Mouse (Mus musculus): ENCODE data around the gene Copa. TPM values are rescaled to one million over a fixed set of nuclear protein-coding genes. Genes with fewer than 3 reads are reported as not detected.

Copa gene
- 100 to 1,000 TPM; 146 to 147 TPM for total RNA-seq (2021)
- long read RNA-seq, experiment 1, full-length matches to known transcripts, result 77 of 115 reads
- long read RNA-seq, experiment 1, partial matches to known transcripts, result 21 of 115 reads
- long read RNA-seq, experiment 1, other reads (novel, unspliced or antisense), result 17 of 115 reads
- long read RNA-seq, experiment 2, full-length matches to known transcripts, result 102 of 140 reads
- long read RNA-seq, experiment 2, partial matches to known transcripts, result 27 of 140 reads
- long read RNA-seq, experiment 2, other reads (novel, unspliced or antisense), result 11 of 140 reads

DNA sequence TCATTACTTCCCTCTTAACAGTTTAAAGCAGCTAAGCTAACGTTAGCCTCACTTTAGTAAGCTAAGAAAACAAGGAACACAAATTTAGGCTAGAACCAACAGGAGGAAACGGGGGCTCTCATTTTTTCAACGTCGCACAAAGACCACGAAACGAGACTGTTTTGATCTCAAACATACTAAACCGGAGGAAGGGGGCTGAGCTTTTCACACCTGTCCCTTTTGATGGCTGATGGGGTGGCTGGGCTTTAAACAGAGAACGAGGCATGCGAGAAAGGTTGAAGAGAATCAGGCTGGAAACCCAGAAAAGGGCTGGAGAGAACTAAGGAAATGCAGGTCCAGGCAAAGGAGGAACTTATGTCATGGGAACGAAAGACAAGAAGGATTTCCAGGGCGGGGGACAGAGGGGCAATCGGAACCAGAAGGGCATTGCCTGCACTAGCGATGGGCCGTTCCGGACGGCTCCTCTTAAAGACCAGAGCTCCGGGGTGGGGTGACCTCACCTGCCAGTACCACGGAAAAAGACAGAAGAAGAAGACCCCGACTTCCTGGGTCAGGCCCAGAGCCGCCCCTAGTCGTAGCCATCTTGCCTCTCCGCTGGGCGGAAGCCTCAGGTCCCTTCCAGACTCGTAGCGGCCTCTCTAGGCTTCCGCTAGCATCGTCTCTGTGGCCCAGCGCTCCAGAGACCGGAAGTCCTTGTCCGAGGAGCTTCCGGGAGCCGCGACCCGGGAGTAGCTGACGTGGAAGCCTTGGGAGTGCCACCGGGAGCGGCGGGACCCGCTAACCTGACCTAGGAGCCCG lies at the start of gene Copa, which contains the start of gene Ncstn:
Gene Copa (plus strand): TSS at position 429 of the 798 bp plus-strand sequence.
Gene Ncstn (minus strand): TSS at position 695 of the 798 bp plus-strand sequence.
- Histone ChIP-seq H3K27ac (peak within 1 kb of the TSS; percentile 93), H3K4me3 (peak within 1 kb of the TSS; percentile 87)
- peak; percentile 58 for TF ChIP-seq CTCF (conservative IDR thresholded peaks at IDR 0.05)
- DNase-seq (ENCODE audit: low spot score in 2 of 2), result peak; percentile 91 to 92

GRCm38 (mm10) chr1:172046410-172046809 lies 35.9 kb upstream of the Copa start:
- no peak for TF ChIP-seq CTCF (conservative IDR thresholded peaks at IDR 0.05)
- no peak for DNase-seq (ENCODE audit: low spot score in 2 of 2)

GRCm38 (mm10) chr1:172046938-172047337 lies 35.4 kb upstream of the Copa start:
- peak; percentile 42 to 77 for DNase-seq (ENCODE audit: low spot score in 2 of 2)
- Histone ChIP-seq H3K4me3 (no peak overlapping the region), H3K27ac (no peak overlapping the region)
- TF ChIP-seq CTCF (conservative IDR thresholded peaks at IDR 0.05), result peak; percentile 91

More at GRCm38 (mm10) chr1:172046410-172046809, 35.9 kb upstream of the Copa start:
- no peak overlapping the region for H3K4me3 ChIP-seq
- H3K27ac ChIP-seq, result no peak overlapping the region

DNA sequence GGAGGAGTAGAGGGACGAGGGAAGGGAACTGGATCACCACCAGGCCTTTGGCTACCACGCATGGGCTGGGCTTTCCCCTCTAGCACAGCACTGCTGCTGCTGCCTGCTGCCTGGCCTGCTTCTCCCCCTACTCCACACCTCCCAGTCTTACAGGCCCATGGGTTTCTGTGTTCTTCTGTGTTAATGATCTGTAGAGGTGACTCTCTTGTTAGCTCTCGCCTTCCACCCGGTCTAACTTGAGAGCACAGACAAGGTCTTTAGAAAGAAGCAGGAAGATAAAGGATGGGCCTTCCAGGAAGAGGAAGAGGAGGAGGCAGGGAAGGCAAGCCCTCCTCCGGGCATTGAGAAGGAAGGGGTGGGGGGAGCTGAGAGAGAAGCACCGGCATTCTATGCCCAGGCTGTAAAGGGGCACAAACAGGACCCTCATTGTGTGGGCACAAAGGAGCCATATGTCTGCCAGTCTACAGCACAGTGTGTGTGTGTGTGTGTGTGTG lies 34.0 kb upstream of the Copa start:
- DNase-seq (ENCODE audit: low spot score in 2 of 2), result no peak
- TF ChIP-seq CTCF (conservative IDR thresholded peaks at IDR 0.05), result no peak
- H3K4me3 ChIP-seq, result no peak overlapping the region
- peak overlapping the region; percentile 32; the same call in 1 of the 2 replicates for H3K27ac ChIP-seq

- Histone ChIP-seq H3K27ac (no peak overlapping the region), H3K4me3 (no peak overlapping the region)
- no peak for TF ChIP-seq CTCF (conservative IDR thresholded peaks at IDR 0.05)
- no peak for DNase-seq (ENCODE audit: low spot score in 2 of 2)
Observed at GRCm38 (mm10) chr1:172049131-172049782, 33.1 kb upstream of the Copa start.

- TF ChIP-seq CTCF (conservative IDR thresholded peaks at IDR 0.05), result no peak
- H3K4me3 ChIP-seq, result no peak overlapping the region
Observed at GRCm38 (mm10) chr1:172052766-172053279, 29.5 kb upstream of the Copa start.

GRCm38 (mm10) chr1:172053541-172054440 lies 28.5 kb upstream of the Copa start:
- TF ChIP-seq CTCF (conservative IDR thresholded peaks at IDR 0.05), result no peak
- DNase-seq (ENCODE audit: low spot score in 2 of 2), result no peak
- no peak overlapping the region for H3K27ac ChIP-seq
- peak overlapping the region; percentile 36 for H3K4me3 ChIP-seq

More at GRCm38 (mm10) chr1:172052766-172053279, 29.5 kb upstream of the Copa start:
- DNase-seq (ENCODE audit: low spot score in 2 of 2), result no peak
- H3K27ac ChIP-seq, result no peak overlapping the region

GRCm38 (mm10) chr1:172056251-172056650 lies 26.1 kb upstream of the Copa start:
- no peak for TF ChIP-seq CTCF (conservative IDR thresholded peaks at IDR 0.05)
- DNase-seq (ENCODE audit: low spot score in 2 of 2), result no peak
- no peak overlapping the region for H3K27ac ChIP-seq
- H3K4me3 ChIP-seq, result no peak overlapping the region

DNA sequence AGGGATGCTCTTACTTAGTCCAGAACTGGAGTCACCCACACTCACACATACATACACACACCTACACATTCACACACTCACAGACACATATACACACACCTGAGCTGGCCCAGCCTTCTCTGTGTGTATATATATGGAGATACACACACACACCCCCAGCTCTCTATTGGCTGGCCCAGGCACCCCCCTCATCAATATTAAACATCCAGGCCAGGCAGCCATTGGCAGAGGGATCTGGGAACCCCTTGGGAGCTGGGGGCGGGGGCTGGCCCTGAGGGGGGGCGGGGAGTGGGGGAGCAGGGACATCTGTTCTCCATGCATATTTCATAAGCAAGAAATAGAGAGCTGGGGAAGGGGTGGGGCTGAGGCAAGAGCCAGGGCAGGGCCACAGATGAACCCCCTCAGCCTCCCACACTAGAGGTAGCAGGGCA lies 24.8 kb upstream of the Copa start, which contains the start of gene Nhlh1:
Gene Nhlh1 (minus strand): TSS at position 83 of the 431 bp plus-strand sequence.
- no peak for DNase-seq (ENCODE audit: low spot score in 2 of 2)
- TF ChIP-seq CTCF (conservative IDR thresholded peaks at IDR 0.05), result no peak
- H3K4me3 ChIP-seq, result no peak within 1 kb of the TSS
- peak within 1 kb of the TSS; percentile 53; the same call in 1 of the 2 replicates for H3K27ac ChIP-seq

DNA sequence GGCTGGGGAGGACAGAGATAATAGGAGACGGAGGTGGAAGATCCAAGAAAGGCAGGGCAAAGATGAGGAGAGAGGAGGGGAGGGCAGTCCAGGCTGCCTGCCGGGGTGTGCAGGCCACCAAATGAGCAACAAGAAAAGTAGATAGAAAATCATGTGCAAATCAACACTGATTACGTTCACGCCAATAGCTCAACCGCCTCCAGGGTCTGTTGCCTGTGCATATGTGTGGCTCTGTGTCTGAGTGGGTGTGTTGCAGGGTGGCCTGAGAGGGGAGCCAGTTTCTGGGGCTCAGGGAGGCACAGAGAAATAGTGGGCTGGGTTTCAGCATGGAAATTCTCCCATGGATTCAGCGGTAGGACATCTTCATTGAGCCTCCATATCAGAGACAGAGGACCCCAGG lies 24.0 kb upstream of the Copa start:
- Histone ChIP-seq H3K27ac (peak overlapping the region; percentile 53; the same call in 1 of the 2 replicates), H3K4me3 (no peak overlapping the region)
- TF ChIP-seq CTCF (conservative IDR thresholded peaks at IDR 0.05), result no peak
- no peak for DNase-seq (ENCODE audit: low spot score in 2 of 2)

- TF ChIP-seq CTCF (conservative IDR thresholded peaks at IDR 0.05), result no peak
- Histone ChIP-seq H3K27ac (peak overlapping the region; percentile 53; the same call in 1 of the 2 replicates), H3K4me3 (no peak overlapping the region)
- DNase-seq (ENCODE audit: low spot score in 2 of 2), result no peak
Observed at GRCm38 (mm10) chr1:172058874-172059273, 23.5 kb upstream of the Copa start.
